8 mouse cellular contexts compared by ENCODE assay signal in genomic region chr11:100713735-100714533, GRCm38 (mm10). TPM values are rescaled to one million over a fixed set of nuclear protein-coding genes. Genes with fewer than 3 reads are reported as not detected.
DNase-seq lines count a peak whose midpoint lies in the region; ATAC-seq and TF ChIP-seq lines count a peak whose summit lies in the region.

Gene Hspb9, plus strand, starts transcription at chr11:100713850.

- H3K4me1 ChIP-seq in lung, adult 2 months (ENCODE audit: control insufficient read depth, insufficient read depth, low read length): peaks cover 16% of the 10 kb centered on the region
- peaks cover 19% of the 10 kb centered on the region for H3K4me1 ChIP-seq in neural tube, embryonic 12.5 days

- TF ChIP-seq CTCF in lung, adult 2 months (IDR thresholded peaks at IDR 0.05; ENCODE audit: insufficient read depth, low read length): no peak

- H3K4me3 ChIP-seq in lung, adult 2 months (replicated peaks; ENCODE audit: extremely low read depth, low read depth, low read length): peak within 1 kb of the TSS; percentile 56
- peak within 1 kb of the TSS; percentile 7; the same call in 1 of the 2 replicates for H3K4me3 ChIP-seq in neural tube, embryonic 12.5 days

- peaks cover 46% of the 10 kb centered on the region for H3K36me3 ChIP-seq in neural tube, embryonic 12.5 days

- ATAC-seq in neural tube, embryonic 12.5 days (ENCODE audit: low FRiP score, low read depth): 0 out of 2 replicates have a peak, but pooled peaks have one; percentile 15

- WGBS in lung, adult 2 months: 6% methylated on average over 38 of the region's 38 CpGs
- WGBS in neural tube, embryonic 12.5 days: 5% methylated on average over 38 of the region's 38 CpGs

- H3K27ac ChIP-seq in neural tube, embryonic 12.5 days: no peak within 1 kb of the TSS

- H3K9ac ChIP-seq in neural tube, embryonic 12.5 days: peak within 1 kb of the TSS; percentile 48

- peak within 1 kb of the TSS; percentile 79 for H3K4me2 ChIP-seq in neural tube, embryonic 12.5 days (replicated peaks)

- peak; percentile 69 for DNase-seq in ovary, adult 18-20 months (ENCODE audit: low spot score)
- DNase-seq in ovary, postnatal 10 days (ENCODE audit: low spot score): no peak
- peak; percentile 83 for DNase-seq in embryo, embryonic 11 days
- peak; percentile 80 to 84 for DNase-seq in heart, adult 9 months (ENCODE audit: low spot score in 2 of 2)
- peak; percentile 76 for DNase-seq in kidney, adult 18-20 months
- peak; percentile 67 for DNase-seq in lung, adult 2 months
- DNase-seq in testis, postnatal 14 days (ENCODE audit: low spot score): peak; percentile 66

- peak; percentile 76; the same call in 1 of the 2 replicates for TF ChIP-seq POLR2A in lung, adult 2 months (IDR thresholded peaks at IDR 0.05; ENCODE audit: borderline replicate concordance, extremely low read depth, low read depth, low read length)

- H3K9me3 ChIP-seq in neural tube, embryonic 12.5 days: no peaks in the 10 kb centered on the region

- H3K27me3 ChIP-seq in neural tube, embryonic 12.5 days (replicated peaks): no peaks in the 10 kb centered on the region

RNA-seq across cellular contexts. Expression of gene Hspb9, which starts in this region (rescaled TPM):
- 0.36 TPM in 1 of 2 replicates, not detected in the other for polyA plus RNA-seq in lung, adult 2 months (2012; rRNA removed)
- polyA plus RNA-seq in neural tube, embryonic 12.5 days (2016; fragmentation: Nextera tagmentation; extraction: Ambion mirVana): 0.59 TPM in 1 of 2 replicates, not detected in the other

Comparison
In these comparisons a context has a peak if more than half of its experiments do, and no peak if none do; other contexts are left out.
1. Peak in DNase-seq and H3K4me3 ChIP-seq in lung, adult 2 months; RNA of the gene not detected or under 1 TPM.
2. Peak in ATAC-seq, H3K4me3 ChIP-seq, H3K9ac ChIP-seq and H3K4me2 ChIP-seq in neural tube, embryonic 12.5 days; RNA of the gene not detected or under 1 TPM.